In the genomic region with DNA sequence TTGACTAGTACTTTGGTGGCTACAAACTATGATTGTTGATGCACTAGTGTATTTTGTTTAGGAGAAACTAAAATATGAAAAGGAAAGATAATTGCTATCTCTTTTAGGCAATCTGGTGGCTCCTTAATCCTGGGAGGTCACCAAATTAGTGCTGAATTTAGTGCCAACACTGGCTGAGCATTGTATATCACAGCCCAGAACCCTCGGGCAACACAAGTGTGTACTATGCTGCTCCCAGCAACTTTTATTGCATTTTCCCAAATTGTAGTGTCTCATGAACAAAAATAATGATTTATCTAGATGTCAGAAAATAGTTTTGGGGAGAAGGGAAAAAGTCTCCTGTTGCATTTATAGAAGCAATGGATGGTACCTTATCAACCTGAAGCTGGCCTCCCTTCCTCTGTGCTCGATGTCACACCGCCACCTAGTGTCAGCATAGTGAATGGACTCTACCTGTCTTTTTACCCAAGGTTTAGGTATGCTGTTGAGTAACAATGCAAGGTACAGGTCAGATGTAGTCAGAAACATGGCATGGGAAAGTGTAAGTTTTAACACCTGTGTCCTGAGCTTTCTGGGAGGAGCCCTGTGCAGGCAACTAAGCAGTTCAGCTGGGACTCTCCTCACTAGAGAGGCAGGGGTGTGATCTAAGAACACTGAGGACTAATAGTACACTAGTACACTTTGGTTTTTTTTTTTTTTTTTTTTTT, we compare ENCODE assay signal across 9 mouse cellular contexts. TPM values are rescaled to one million over a fixed set of nuclear protein-coding genes. Genes with fewer than 3 reads are reported as not detected.
DNase-seq lines count a peak whose midpoint lies in the region; ATAC-seq and TF ChIP-seq lines count a peak whose summit lies in the region.
"Had no signal": no experiment of that assay in that cellular context is flagged by ENCODE, and none has a peak within 500 bp of the region (broad histone marks: within the 10 kb centered on the region; RNA-seq: fewer than 3 reads in every experiment).

No protein-coding gene starts in this region.

- in situ Hi-C loops in CH12.LX (cut with MboI; ENCODE audit: low pct_ligation_motif_present, low pct_unique_long_range_greater_than_20kb, low sequenced_read_pairs): loop anchor here (25.0 kb wide), 2 partner anchors 197 to 597 kb away; no protein-coding TSS in a partner anchor

- dilution Hi-C loops in CH12.LX (cut with MboI; ENCODE audit: extremely low pct_ligation_motif_present, extremely low pct_unique_long_range_greater_than_20kb, low sequenced_read_pairs): no loop called here

- peak; percentile 82 for ATAC-seq in embryonic facial prominence, embryonic 14.5 days (ENCODE audit: low read depth)
- peak; percentile 81 for ATAC-seq in lung, postnatal 0 days

- 28% methylated on average over 3 of the region's 3 CpGs for WGBS in embryonic facial prominence, embryonic 14.5 days
- WGBS in hindbrain, embryonic 10.5 days: 29% methylated on average over 3 of the region's 3 CpGs
- 28% methylated on average over 3 of the region's 3 CpGs for WGBS in lung, postnatal 0 days

- H3K9ac ChIP-seq in CH12.LX (ENCODE audit: insufficient read depth, low read depth): no peak overlapping the region
- H3K9ac ChIP-seq in embryonic facial prominence, embryonic 14.5 days (ENCODE audit: low read depth, low read length): no peak overlapping the region
- no peak overlapping the region for H3K9ac ChIP-seq in lung, postnatal 0 days (replicated peaks; ENCODE audit: low read depth)
- H3K9ac ChIP-seq: heart, embryonic 15.5 days had no signal

- H3K79me2 ChIP-seq in CH12.LX (replicated peaks; ENCODE audit: control insufficient read depth, extremely low read depth, insufficient read depth, poor library complexity, severe bottlenecking): no peaks in the 10 kb centered on the region

- TF ChIP-seq CTCF in CH12.LX (conservative IDR thresholded peaks at IDR 0.05 in 1 of 2, IDR thresholded peaks at IDR 0.05 in 1 of 2; ENCODE audit: low read depth in 2 of 2, low read length in 2 of 2): peak; percentile 87 to 96
- TF ChIP-seq CTCF in lung, postnatal 0 days (IDR thresholded peaks at IDR 0.05): peak; percentile 98

- H3K9me3 ChIP-seq in CH12.LX (replicated peaks; ENCODE audit: low read length): no peaks in the 10 kb centered on the region
- no peaks in the 10 kb centered on the region for H3K9me3 ChIP-seq in embryonic facial prominence, embryonic 14.5 days (ENCODE audit: control insufficient read depth, low read length)
- no peaks in the 10 kb centered on the region for H3K9me3 ChIP-seq in hindbrain, embryonic 10.5 days
- no peaks in the 10 kb centered on the region for H3K9me3 ChIP-seq in lung, postnatal 0 days (ENCODE audit: low read length)
- H3K9me3 ChIP-seq: heart, embryonic 15.5 days had no signal

- no peak for TF ChIP-seq POLR2A in CH12.LX (IDR thresholded peaks at IDR 0.05; ENCODE audit: low read depth, low read length)

- H3K4me2 ChIP-seq in CH12.LX (ENCODE audit: insufficient read depth, low read depth, poor library complexity, severe bottlenecking): no peak overlapping the region
- H3K4me2 ChIP-seq in embryonic facial prominence, embryonic 14.5 days (ENCODE audit: low read depth, low read length): no peak overlapping the region
- H3K4me2 ChIP-seq in lung, postnatal 0 days (replicated peaks; ENCODE audit: low read depth, low read length): no peak overlapping the region
- H3K4me2 ChIP-seq: heart, embryonic 15.5 days had no signal

- DNase-seq in CH12.LX (ENCODE audit: extremely low read depth): peak; percentile 71
- peak; percentile 13 to 44 for DNase-seq in adrenal gland, postnatal 4 days (ENCODE audit: low spot score in 2 of 2)
- peak; percentile 72 for DNase-seq in embryonic facial prominence, embryonic 14.5 days (ENCODE audit: low spot score)
- DNase-seq in hindbrain, embryonic 10.5 days (ENCODE audit: low spot score): peak; percentile 64
- peak; percentile 33 to 55 for DNase-seq in layer of hippocampus, adult 8-10 months (ENCODE audit: low spot score in 2 of 2)
- peak; percentile 84 for DNase-seq in lung, postnatal 0 days (ENCODE audit: low spot score)
- peak; percentile 75 for DNase-seq in retina, postnatal 1 day
- DNase-seq in urinary bladder, postnatal 10 days (ENCODE audit: low spot score): peak; percentile 26

- H3K27ac ChIP-seq in CH12.LX (ENCODE audit: insufficient read depth, low read depth): no peak overlapping the region
- no peak overlapping the region for H3K27ac ChIP-seq in embryonic facial prominence, embryonic 14.5 days (replicated peaks; ENCODE audit: low read depth, low read length)
- no peak overlapping the region for H3K27ac ChIP-seq in hindbrain, embryonic 10.5 days
- H3K27ac ChIP-seq in lung, postnatal 0 days (ENCODE audit: low read length): no peak overlapping the region
- H3K27ac ChIP-seq: heart, embryonic 15.5 days had no signal

- H3K4me3 ChIP-seq in CH12.LX (replicated peaks in 1 of 3; ENCODE audit: low read depth in 2 of 3, low read length in 2 of 3, poor library complexity in 1 of 3): no peak overlapping the region
- H3K4me3 ChIP-seq in embryonic facial prominence, embryonic 14.5 days (ENCODE audit: low read depth, low read length): no peak overlapping the region
- H3K4me3 ChIP-seq in hindbrain, embryonic 10.5 days: no peak overlapping the region
- no peak overlapping the region for H3K4me3 ChIP-seq in lung, postnatal 0 days (ENCODE audit: low read depth, low read length)
- H3K4me3 ChIP-seq: heart, embryonic 15.5 days had no signal

- no peak for TF ChIP-seq EP300 in CH12.LX (IDR thresholded peaks at IDR 0.05; ENCODE audit: low read length)
- TF ChIP-seq EP300 in lung, postnatal 0 days (IDR thresholded peaks at IDR 0.05): no peak

- H3K4me1 ChIP-seq in CH12.LX (ENCODE audit: control insufficient read depth in 1 of 2, insufficient read depth in 2 of 2): no peaks in the 10 kb centered on the region
- H3K4me1 ChIP-seq in embryonic facial prominence, embryonic 14.5 days (ENCODE audit: control insufficient read depth, insufficient read depth, low read length): no peaks in the 10 kb centered on the region
- H3K4me1 ChIP-seq in hindbrain, embryonic 10.5 days (replicated peaks): no peaks in the 10 kb centered on the region
- no peaks in the 10 kb centered on the region for H3K4me1 ChIP-seq in lung, postnatal 0 days (ENCODE audit: insufficient read depth, low read depth, low read length)

- H3K36me3 ChIP-seq in CH12.LX (replicated peaks in 1 of 2; ENCODE audit: control insufficient read depth in 1 of 2, insufficient read depth in 1 of 2, low read length in 1 of 2): no peaks in the 10 kb centered on the region
- 0 out of 2 replicates have a peak, but pooled peaks cover 1% of the 10 kb centered on the region for H3K36me3 ChIP-seq in embryonic facial prominence, embryonic 14.5 days (ENCODE audit: control insufficient read depth, insufficient read depth, low read length)
- no peaks in the 10 kb centered on the region for H3K36me3 ChIP-seq in hindbrain, embryonic 10.5 days
- no peaks in the 10 kb centered on the region for H3K36me3 ChIP-seq in lung, postnatal 0 days (ENCODE audit: insufficient read depth, low read length)
- H3K36me3 ChIP-seq: heart, embryonic 15.5 days had no signal

- peak; percentile 97 for TF ChIP-seq RAD21 in CH12.LX (IDR thresholded peaks at IDR 0.05; ENCODE audit: low read depth, low read length)

- H3K27me3 ChIP-seq in CH12.LX (replicated peaks): no peaks in the 10 kb centered on the region
- H3K27me3 ChIP-seq in embryonic facial prominence, embryonic 14.5 days (replicated peaks; ENCODE audit: control insufficient read depth, insufficient read depth, low read length): no peaks in the 10 kb centered on the region
- H3K27me3 ChIP-seq in hindbrain, embryonic 10.5 days (ENCODE audit: insufficient read depth, poor library complexity, severe bottlenecking): no peaks in the 10 kb centered on the region
- no peaks in the 10 kb centered on the region for H3K27me3 ChIP-seq in lung, postnatal 0 days (replicated peaks; ENCODE audit: insufficient read depth, low read length)
- H3K27me3 ChIP-seq: heart, embryonic 15.5 days had no signal

TF ChIP-seq in CH12.LX, 34 proteins besides CTCF, POLR2A, EP300 and RAD21:
- TF ChIP-seq HCFC1 (IDR thresholded peaks at IDR 0.05; ENCODE audit: low read depth, low read length) (no peak), ZNF384 (IDR thresholded peaks at IDR 0.05; ENCODE audit: low read depth, low read length) (0 out of 2 replicates have a peak, but pooled peaks have one; percentile 28), ZC3H11A (IDR thresholded peaks at IDR 0.05; ENCODE audit: low read depth, low read length) (peak; percentile 59), SMC3 (IDR thresholded peaks at IDR 0.05; ENCODE audit: low read depth, low read length) (peak; percentile 90)

RNA-seq across cellular contexts. Expression of a gene that starts 43.1 kb away (rescaled TPM):
- total RNA-seq in CH12.LX (2012; rRNA removed) (0.08 and 0.38 TPM in 2 replicates), CH12.LX (2014; rRNA removed) (not detected in 2 replicates)
- polyA plus RNA-seq in CH12.LX (2012; ENCODE audit: insufficient read length, low read depth): 0.05 and 0.41 TPM in 2 replicates
- total RNA-seq in adrenal gland, postnatal 4 days (2021): 10 to 100 TPM; 57.3 to 61.9 TPM
- polyA plus RNA-seq in embryonic facial prominence, embryonic 14.5 days (2014; fragmentation: Nextera tagmentation; extraction: Ambion mirVana): 10.9 and 11.5 TPM in 2 replicates
- 4.6 TPM in 2 replicates for polyA plus RNA-seq in hindbrain, embryonic 10.5 days (2016; fragmentation: Nextera tagmentation; extraction: Ambion mirVana)
- 100 to 1,000 TPM; 213 to 272 (median 226) TPM for total RNA-seq in layer of hippocampus, adult 8-10 months (2022)
- 2.8 and 3.3 TPM in 2 replicates for polyA plus RNA-seq in lung, postnatal 0 days (2015; fragmentation: Nextera tagmentation; extraction: Ambion mirVana)

Comparison
In these comparisons a context has a peak if more than half of its experiments do, and no peak if none do; other contexts are left out.
1. DNase-seq: peak in every context shown above with its lines; median percentile 84 in lung, postnatal 0 days; 75 in retina, postnatal 1 day; 72 in embryonic facial prominence, embryonic 14.5 days; 71 in CH12.LX; 64 in hindbrain, embryonic 10.5 days; 44 in layer of hippocampus, adult 8-10 months; 28 in adrenal gland, postnatal 4 days; 26 in urinary bladder, postnatal 10 days.